Mouse (Mus musculus) urinary bladder, postnatal 4 days (tissue): Measurements from ENCODE around the gene Cd79b.

ENCODE experiments used
- DNase-seq, 2 experiments: peaks; one replicate each; pipeline ENCODE4 v3.0.0; 2021 to 2022; ENCODE audit warnings: low spot score in 2 of 2

The Cd79b gene

DNA sequence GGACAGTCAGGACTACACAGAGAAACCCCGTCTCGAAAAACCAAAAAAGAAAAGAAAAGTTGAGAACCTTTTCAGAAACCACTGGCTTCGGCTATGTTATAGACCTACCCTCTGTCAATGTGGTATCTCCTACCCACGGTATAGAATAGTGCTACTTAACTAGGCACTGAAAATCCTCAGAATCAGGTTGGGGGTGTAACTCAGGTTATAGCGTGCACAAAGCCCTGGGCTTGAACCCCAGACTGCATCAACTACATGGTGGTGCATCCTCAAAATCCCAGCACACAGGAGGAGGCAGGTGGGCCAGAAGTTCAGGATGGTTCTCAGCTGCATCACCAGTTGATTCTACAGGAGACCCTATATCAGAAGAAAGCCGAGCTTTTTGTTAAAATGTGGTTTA is 40.8 kb downstream of the Cd79b start:
- DNase-seq: no peak

DNA sequence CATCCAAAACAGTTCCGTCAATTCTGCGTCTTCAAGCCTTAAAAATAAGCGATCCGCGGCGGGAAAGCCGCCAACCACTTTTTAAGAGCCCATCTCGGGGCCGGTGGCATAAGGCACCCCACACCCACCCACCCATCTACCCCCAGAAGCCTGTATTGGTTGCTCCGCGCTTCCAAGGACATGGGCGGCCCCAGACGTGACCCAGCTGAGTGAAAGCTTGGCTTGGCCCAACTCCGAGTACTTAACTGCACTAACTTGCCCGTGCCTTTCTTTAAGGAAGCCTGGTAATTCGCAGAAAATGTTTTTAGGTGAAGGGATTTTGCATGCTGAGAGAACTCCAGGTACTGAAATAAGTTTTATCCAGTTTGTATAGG is 41.3 kb downstream of the Cd79b start:
- no peak for DNase-seq

DNA sequence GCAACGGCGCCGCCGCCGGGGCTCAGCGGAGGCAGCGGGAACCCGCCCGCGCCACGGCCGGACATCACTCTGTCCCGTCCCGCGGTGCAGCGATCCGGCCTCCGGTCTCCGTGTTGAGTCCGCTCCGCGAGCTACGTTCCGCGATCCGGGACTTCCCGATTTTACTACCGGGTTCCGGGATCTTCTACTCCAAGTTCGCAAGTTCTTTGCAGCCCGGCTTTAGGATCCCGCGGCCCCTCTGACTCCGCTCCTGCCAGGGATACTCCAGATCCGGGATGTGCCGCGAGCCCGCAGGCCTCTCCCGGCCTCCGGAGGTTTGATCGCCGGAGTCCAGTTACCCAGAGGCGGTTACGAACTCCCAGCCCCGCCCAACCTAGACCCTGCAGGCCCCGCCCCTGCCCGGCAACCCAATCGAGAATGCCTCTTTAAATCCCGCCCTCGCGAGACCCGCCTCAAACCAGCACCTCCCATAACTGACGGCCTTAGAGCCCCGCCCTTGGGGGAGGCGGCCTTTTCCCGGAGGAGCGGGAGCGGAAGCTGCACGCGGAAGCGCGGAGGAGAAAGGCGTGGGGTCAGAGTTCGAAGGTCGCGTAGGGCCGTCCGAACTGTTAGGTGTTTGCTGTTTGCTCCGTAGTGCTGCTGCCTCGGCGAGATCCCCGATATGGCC is 41.8 kb downstream of the Cd79b start, which contains the start of gene Smarcd2:
Smarcd2 (minus strand) TSS at position 329 of the 667 bp plus-strand sequence.
- peak; percentile 99 to 100 for DNase-seq

DNA sequence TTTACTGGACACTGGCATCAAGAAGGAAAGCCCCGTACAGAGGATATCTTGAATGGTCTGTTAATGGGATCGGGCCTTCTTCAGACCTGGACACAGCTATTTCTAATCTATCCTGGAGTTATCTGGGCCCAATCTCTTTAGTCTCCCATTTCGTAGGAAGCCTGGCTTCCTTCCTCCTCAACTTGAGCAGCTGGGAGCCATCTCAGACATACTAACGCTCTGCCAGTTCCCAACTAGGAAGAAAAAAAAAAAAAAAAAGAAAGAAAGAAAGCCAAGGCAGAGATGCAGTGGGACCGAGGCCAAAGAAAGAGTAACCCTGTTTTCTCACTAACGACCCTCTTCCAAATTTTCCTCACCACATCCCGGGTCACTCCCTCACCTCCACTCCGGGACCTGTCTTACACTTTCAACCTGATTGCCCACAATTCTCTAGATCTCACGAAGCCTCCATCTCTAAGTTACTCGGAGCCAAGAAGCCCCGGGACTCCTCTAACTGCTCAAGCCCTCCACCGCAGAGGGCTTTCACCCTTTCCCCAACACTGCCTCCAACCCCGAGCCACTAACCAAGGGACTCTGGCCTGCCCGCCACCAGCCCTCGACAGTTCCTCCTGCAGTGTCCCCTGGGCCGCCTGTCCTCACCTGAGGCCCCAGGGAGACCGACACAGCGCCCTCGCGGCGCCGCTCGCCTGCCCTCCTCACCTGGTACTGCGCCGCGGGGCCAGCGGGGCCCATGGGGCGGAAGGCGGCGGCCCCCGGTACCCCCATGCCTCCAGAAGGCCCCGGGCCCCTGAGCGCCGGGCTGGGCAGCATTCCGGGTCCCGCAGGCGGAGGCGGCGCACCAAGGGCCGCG is 42.5 kb downstream of the Cd79b start:
- DNase-seq: no peak

DNA sequence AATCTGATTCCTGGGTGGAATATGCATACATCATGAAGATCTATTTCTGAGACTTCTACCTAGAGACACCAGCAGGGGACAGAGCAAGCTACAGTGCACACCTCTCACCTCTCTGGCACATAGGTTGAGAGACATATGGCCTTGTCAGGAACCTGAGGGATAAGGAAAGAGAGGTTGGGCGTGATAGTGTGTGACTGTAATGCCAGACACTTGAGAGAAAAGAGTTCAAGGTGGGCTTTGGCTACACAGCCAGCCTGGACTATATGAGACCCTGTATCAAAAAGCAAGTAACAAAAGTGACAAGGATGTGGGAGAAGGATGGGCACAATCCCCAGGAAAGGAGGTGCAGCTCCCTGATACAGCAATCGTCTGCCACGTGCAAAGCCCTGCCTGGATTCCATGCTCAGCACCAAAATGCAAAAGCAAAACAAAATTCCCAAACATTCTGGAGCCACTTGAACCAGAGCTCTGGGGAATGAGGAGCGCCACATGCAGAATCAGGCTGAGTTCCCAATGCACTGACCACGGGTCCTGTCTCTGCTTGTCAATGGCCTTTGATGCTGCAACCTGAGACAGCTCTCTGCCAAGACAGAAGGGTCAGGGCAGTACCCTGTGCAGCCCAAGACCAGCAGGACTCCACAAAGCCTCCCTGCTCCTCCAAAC is 43.3 kb downstream of the Cd79b start:
- DNase-seq: no peak

DNA sequence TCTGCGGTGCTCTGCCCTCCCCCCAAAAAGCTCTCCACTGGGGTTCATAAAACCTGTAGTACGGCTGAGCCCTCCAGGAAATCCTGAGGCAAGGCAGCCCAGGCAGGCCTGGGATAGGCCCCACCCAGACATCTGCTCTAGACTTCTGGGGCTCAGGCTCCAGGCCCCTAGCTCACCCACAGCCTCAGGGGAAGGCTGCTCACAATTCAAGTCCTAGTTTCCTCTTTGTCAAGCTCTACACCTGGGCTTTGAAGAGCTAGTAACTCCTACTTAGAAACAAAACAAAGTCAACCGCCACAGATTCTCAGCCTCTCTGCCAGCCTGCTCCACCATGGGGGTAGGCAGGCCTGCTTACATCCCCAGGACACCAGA is 45.5 kb downstream of the Cd79b start:
- DNase-seq: no peak

DNA sequence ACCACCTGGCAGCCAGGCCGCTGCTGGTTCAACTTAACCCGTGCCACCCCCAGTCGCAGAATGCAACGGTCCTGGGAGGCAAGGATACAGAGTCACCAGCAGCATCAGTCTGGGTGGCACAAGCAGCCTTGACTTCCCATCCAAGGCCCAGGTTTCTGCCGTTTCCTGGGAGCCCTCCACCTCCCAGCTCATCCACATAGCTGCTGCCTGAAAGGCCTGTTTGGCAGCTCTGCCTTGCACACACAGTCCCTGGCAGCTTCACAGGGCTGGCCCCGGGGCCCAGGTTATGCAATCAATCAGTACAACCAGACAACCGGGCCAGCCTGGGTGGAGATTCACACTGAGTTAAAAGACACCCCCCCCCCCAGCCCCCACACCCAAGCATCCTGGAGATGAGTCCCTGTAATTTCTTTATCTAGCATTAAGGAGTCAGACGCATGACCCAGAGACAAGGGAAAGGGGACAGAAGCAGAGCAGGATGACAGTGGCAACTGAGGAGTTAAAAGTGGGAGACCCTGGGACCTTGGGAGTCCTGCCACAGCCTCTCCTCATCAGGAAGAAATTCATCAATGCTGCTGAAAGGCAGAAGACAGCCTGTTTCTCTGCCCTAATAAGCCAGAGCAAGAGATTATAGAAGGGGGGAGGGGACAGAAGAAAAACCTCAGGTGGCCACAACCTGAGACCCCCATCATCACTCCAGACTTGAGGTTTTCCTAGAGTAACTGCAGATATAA is 46.1 kb downstream of the Cd79b start:
- peak; percentile 72 to 84 for DNase-seq

DNA sequence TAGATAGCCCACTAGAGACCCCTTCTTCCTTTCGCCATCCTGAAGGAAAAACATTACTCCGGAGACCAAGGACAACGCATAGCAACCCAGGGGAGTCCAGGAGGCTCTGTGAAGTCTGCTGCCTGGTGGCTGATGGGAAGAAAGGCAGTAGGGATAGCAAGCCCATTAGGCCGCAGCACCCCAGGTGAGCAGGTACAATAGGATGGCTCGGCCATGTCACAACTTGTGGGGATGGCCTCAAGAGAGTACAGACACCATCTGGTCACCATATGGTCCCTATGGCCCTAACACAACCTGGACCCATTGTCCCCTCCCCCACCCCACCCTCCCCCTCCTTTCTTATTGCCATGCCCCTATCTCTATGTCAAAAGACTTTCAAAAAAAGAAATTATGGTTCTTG is 46.7 kb downstream of the Cd79b start:
- no peak for DNase-seq

DNA sequence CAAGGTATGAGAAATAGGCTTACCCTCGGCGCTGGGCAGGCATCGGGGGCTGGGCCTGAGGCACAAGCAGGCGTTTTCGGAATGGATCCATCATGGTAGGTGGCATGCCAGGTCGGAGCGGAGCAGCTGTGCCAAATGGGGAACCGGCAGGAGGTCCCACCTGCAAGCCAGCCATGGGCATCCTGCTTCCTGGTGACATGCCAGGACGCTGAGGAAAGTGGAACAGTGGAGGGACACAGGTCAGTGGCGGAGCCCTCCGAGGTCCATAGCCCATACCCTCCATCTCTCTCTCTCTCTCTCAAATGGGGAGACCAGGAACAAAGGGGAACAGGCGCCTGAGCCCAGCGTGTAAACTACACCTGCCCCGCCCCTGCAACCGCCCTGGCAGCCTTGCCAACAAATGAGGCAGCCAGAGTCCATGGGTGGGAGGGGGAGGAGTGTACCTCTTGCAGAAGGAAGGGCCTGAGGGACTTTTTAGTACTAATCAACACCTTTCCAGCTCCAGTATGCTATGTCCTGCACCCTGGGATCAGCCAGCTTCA is 47.2 kb downstream of the Cd79b start:
- DNase-seq: no peak

DNA sequence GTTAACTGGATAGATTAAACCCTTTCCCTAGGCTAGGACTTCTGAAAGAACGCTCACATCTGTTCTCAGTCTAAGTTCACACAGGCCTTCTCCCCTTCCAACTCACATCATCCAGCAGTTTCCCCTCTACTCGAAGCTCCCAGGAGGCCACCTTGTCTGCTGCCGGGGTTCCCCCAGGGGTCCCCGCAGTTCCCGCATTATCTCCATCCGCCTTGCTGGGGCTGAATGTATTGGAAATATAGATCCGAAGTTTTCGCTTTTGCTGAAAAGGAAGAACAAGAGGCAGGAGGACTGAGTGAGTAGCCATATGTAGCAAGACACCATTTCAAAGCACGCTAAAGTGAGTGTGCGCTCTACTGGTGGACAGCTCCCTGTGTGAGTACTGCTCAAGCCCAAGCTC is 48.1 kb downstream of the Cd79b start:
- no peak for DNase-seq

DNA sequence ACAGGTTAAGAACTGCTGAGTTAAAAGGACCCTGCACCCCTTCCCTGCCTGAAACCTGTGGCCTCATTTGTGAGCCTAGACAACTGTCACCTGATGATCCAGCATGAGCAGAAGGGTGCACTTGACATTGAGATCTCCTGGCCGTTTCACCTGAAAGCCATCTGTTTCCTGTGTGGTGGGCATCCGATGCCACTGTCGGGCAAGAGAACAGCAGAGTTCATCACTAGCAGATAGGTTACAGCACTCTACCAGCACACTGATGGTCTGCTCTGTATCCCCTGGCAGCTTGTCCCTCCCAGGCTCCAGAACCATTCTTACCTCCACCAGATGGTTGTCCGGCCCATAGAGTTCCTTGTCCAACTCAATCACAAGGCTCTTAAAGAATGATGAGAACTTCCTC is 49.0 kb downstream of the Cd79b start:
- DNase-seq: no peak

DNA sequence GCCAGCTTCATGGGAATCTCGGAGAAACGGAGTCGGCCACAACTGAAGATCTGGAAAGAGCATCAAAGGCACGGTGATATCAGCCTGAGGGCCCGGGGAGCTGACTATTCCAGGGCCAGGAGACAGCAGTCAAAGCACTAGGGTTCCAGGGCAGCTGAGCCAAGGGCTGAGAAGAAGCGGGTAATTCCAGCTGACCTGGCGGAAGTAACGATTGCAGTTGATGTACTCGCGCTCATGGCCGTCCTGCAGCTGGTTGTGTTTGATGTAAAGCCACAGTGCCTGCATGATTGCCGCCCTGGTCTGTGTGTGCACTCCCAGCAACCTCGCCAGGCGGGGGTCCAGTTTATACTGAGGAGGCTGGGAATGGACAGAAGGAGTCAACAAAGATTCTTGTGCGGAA is 49.6 kb downstream of the Cd79b start:
- DNase-seq: no peak

DNA sequence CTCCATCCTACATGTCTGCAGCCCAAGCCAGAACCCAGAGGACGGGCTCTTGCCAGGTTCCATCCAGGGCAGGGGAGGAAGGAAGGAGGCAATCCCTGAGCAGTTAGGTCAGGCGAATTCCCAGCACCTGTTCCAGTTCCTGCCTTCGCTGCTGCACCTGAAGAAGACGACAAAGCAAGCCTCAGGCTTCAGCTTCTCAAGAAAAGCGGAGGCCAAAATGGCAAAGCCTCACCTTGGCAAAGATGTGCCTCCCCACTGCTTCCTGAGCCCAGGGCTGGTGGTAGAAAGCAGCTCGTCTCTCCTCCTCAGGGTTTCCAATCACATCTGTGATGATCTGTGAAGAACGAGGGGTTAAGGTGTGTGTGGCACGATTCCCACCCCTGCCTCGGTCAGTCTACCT is 50.6 kb downstream of the Cd79b start:
- no peak for DNase-seq
